Mouse (Mus musculus) brain, embryonic 14.5 days (tissue): ENCODE data around the gene Apobec3.

ENCODE experiments used
- CTCF ChIP-seq: fragments of 200-500 bp; IDR thresholded peaks from 2 replicates; pipeline ENCODE4 v1.5.1; 2012; ENCODE audit warnings: inconsistent platforms, mild to moderate bottlenecking, moderate library complexity, borderline replicate concordance; ENCODE audit not compliant: insufficient read depth, insufficient read length; ENCODE audit errors: extremely low read depth
- POLR2A ChIP-seq: fragments of 200-500 bp; IDR thresholded peaks from 2 replicates; pipeline ENCODE4 v1.6.1; 2012; ENCODE audit warnings: mild to moderate bottlenecking, inconsistent platforms, borderline replicate concordance; ENCODE audit not compliant: poor library complexity, insufficient read depth, insufficient read length, severe bottlenecking; ENCODE audit errors: extremely low read depth

GRCm38 (mm10) chr15:79882623-79883267, 8.7 kb upstream of the Apobec3 start:
- TF ChIP-seq CTCF (no peak), POLR2A (no peak)
